Mouse (Mus musculus): ENCODE data around the gene Gpx1.
"Not testable (repeated sequence)": the region's sequence is repeated elsewhere in the genome, so short reads cannot be mapped to it uniquely, and the experiment has no call there.

The Gpx1 gene

GRCm38 (mm10) chr9:108338886-108339781 lies at the start of gene Gpx1:
TSS of gene Gpx1 (plus strand) at chr9:108338903.
- DNase-seq (ENCODE audit: low spot score in 2 of 2), result peak; percentile 86 to 88

GRCm38 (mm10) chr9:108289347-108289746 lies 49.4 kb upstream of the Gpx1 start:
- DNase-seq (ENCODE audit: low spot score in 2 of 2), result no peak

GRCm38 (mm10) chr9:108290016-108290750 lies 48.5 kb upstream of the Gpx1 start, which contains the start of gene Nicn1:
TSS of gene Nicn1 (plus strand) at chr9:108290429.
- peak; percentile 83 to 84 for DNase-seq (ENCODE audit: low spot score in 2 of 2)

GRCm38 (mm10) chr9:108290773-108291172 lies 47.9 kb upstream of the Gpx1 start:
- no peak for DNase-seq (ENCODE audit: low spot score in 2 of 2)

- no peak for DNase-seq (ENCODE audit: low spot score in 2 of 2)
Observed at GRCm38 (mm10) chr9:108296453-108297355, 42.0 kb upstream of the Gpx1 start, which contains the start of gene Amt. TSS of gene Amt (plus strand) at chr9:108296853.

- no peak for DNase-seq (ENCODE audit: low spot score in 2 of 2)
Observed at GRCm38 (mm10) chr9:108301853-108302252, 36.9 kb upstream of the Gpx1 start.

GRCm38 (mm10) chr9:108304716-108305115 lies 34.0 kb upstream of the Gpx1 start:
- DNase-seq (ENCODE audit: low spot score in 2 of 2), result no peak

GRCm38 (mm10) chr9:108305170-108305569 lies 33.5 kb upstream of the Gpx1 start:
- DNase-seq (ENCODE audit: low spot score in 2 of 2), result no peak

GRCm38 (mm10) chr9:108305629-108306520 lies 32.8 kb upstream of the Gpx1 start, which contains the start of the genes Rhoa and Tcta:
TSS of gene Rhoa (plus strand) at chr9:108306129.
TSS of gene Tcta (minus strand) at chr9:108306160.
- peak; percentile 97 to 99 for DNase-seq (ENCODE audit: low spot score in 2 of 2)

GRCm38 (mm10) chr9:108306571-108306980 lies 32.1 kb upstream of the Gpx1 start:
- peak; percentile 78 to 86 for DNase-seq (ENCODE audit: low spot score in 2 of 2)

GRCm38 (mm10) chr9:108307021-108307807 lies 31.5 kb upstream of the Gpx1 start:
- no peak for DNase-seq (ENCODE audit: low spot score in 2 of 2)

GRCm38 (mm10) chr9:108308141-108308540 lies 30.6 kb upstream of the Gpx1 start:
- no peak for DNase-seq (ENCODE audit: low spot score in 2 of 2)

GRCm38 (mm10) chr9:108317572-108317971 lies 21.1 kb upstream of the Gpx1 start:
- DNase-seq (ENCODE audit: low spot score in 2 of 2), result no peak

GRCm38 (mm10) chr9:108318462-108318861 lies 20.2 kb upstream of the Gpx1 start:
- DNase-seq (ENCODE audit: low spot score in 2 of 2), result no peak

GRCm38 (mm10) chr9:108322054-108322453 lies 16.6 kb upstream of the Gpx1 start:
- DNase-seq (ENCODE audit: low spot score in 2 of 2), result not testable (repeated sequence)

- DNase-seq (ENCODE audit: low spot score in 2 of 2), result no peak
Observed at GRCm38 (mm10) chr9:108324784-108325183, 13.9 kb upstream of the Gpx1 start.

GRCm38 (mm10) chr9:108325811-108326210 lies 12.9 kb upstream of the Gpx1 start:
- no peak for DNase-seq (ENCODE audit: low spot score in 2 of 2)

- DNase-seq (ENCODE audit: low spot score in 2 of 2), result no peak
Observed at GRCm38 (mm10) chr9:108337848-108338550, 704 bp upstream of the Gpx1 start.

GRCm38 (mm10) chr9:108338551-108338885 lies 185 bp upstream of the Gpx1 start:
- no peak for DNase-seq (ENCODE audit: low spot score in 2 of 2)
